Mouse (Mus musculus) G1E (cell line): ENCODE results near the gene Tmem174.

ENCODE experiments used
- CTCF ChIP-seq: IDR thresholded peaks from 2 replicates; pipeline ENCODE4 v1.5.1; 2012; ENCODE audit warnings: low read depth, low read length, inconsistent platforms, mixed read lengths
- GATA1 ChIP-seq: IDR thresholded peaks from 2 replicates; pipeline ENCODE4 v1.6.1; 2012; ENCODE audit warnings: borderline replicate concordance, low read length, inconsistent platforms, mixed read lengths
- GATA2 ChIP-seq: IDR thresholded peaks from 2 replicates; pipeline ENCODE4 v1.6.1; 2012; ENCODE audit warnings: low read depth, low read length, inconsistent platforms, borderline replicate concordance
- POLR2AphosphoS5 ChIP-seq: IDR thresholded peaks from 2 replicates; pipeline ENCODE4 v1.6.1; 2012; ENCODE audit warnings: low read depth, low read length, inconsistent platforms; ENCODE audit not compliant: insufficient replicate concordance
- TAL1 ChIP-seq: conservative IDR thresholded peaks from 2 replicates; pipeline ENCODE4 v1.6.1; 2012; ENCODE audit warnings: low read depth, low read length, inconsistent platforms, mixed read lengths

DNA sequence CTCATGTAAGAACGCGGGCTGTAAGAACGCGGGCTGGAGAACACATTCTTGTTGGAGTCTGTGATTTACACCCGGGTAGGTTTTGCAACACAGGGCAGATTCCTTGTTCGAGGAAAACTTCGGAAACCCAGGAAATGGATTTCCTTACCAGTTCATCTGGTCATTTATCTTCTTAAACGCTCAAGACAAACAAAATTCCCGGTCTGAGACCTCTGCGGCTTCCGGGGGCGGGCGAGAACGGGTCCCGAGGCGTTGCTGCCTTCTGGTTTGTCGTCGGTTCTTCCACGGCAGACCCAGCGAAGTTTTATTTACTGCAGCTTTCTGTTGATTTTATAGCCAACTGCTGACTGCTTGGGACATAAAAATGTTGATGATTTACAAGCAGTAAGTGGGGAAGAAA is 10.5 kb downstream of the Tmem174 start:
- no peak for TF ChIP-seq CTCF
- no peak for TF ChIP-seq TAL1
- TF ChIP-seq POLR2AphosphoS5: no peak
- no peak for TF ChIP-seq GATA1
- TF ChIP-seq GATA2: no peak
